Mouse (Mus musculus) left cerebral cortex, adult 11 months (tissue): ENCODE measurements around the gene Pla2g10.
"Not testable (repeated sequence)": the region's sequence is repeated elsewhere in the genome, so short reads cannot be mapped to it uniquely, and the experiment has no call there.

Source experiments
- DNase-seq: peaks from one replicate; pipeline ENCODE4 v3.0.0; 2022; ENCODE audit warnings: low spot score

Gene Pla2g10

GRCm38 (mm10) chr16:13729428-13729827, 1.4 kb downstream of the Pla2g10 start:
- DNase-seq, result no peak

GRCm38 (mm10) chr16:13727811-13728335, 2.9 kb downstream of the Pla2g10 start:
- DNase-seq, result no peak

- no peak for DNase-seq
Measured at GRCm38 (mm10) chr16:13722937-13723336, 7.8 kb downstream of the Pla2g10 start.

GRCm38 (mm10) chr16:13716821-13717553, 13.8 kb downstream of the Pla2g10 start:
- no peak for DNase-seq

GRCm38 (mm10) chr16:13714910-13715309, 15.9 kb downstream of the Pla2g10 start:
- DNase-seq, result no peak

GRCm38 (mm10) chr16:13704676-13705075, 26.1 kb downstream of the Pla2g10 start:
- no peak for DNase-seq

GRCm38 (mm10) chr16:13702184-13702583, 28.6 kb downstream of the Pla2g10 start:
- DNase-seq, result no peak

GRCm38 (mm10) chr16:13698998-13699397, 31.8 kb downstream of the Pla2g10 start:
- DNase-seq, result no peak

- no peak for DNase-seq
Measured at GRCm38 (mm10) chr16:13678601-13679319, 52.0 kb downstream of the Pla2g10 start.

GRCm38 (mm10) chr16:13674511-13674910, 56.3 kb downstream of the Pla2g10 start:
- no peak for DNase-seq

- DNase-seq, result no peak
Measured at GRCm38 (mm10) chr16:13673114-13673513, 57.7 kb downstream of the Pla2g10 start.

GRCm38 (mm10) chr16:13672386-13672898, 58.3 kb downstream of the Pla2g10 start:
- DNase-seq, result no peak

GRCm38 (mm10) chr16:13671685-13672385, 58.9 kb downstream of the Pla2g10 start, which contains the start of the genes Bfar and 3110001I22Rik:
TSS of gene Bfar (plus strand) at chr16:13671858.
TSS of gene 3110001I22Rik (plus strand) at chr16:13671929.
- DNase-seq, result peak; percentile 80

GRCm38 (mm10) chr16:13670896-13671295, 59.9 kb downstream of the Pla2g10 start:
- not testable (repeated sequence) for DNase-seq

- no peak for DNase-seq
Measured at GRCm38 (mm10) chr16:13669282-13669681, 61.5 kb downstream of the Pla2g10 start.

- DNase-seq, result no peak
Measured at GRCm38 (mm10) chr16:13668402-13669108, 62.2 kb downstream of the Pla2g10 start.

GRCm38 (mm10) chr16:13667878-13668343, 62.9 kb downstream of the Pla2g10 start, which contains the start of gene Parn:
TSS of gene Parn (minus strand) at chr16:13668170.
- DNase-seq, result peak; percentile 90
